Mouse (Mus musculus): ENCODE data around the gene Trmt10b.

GRCm38 (mm10) chr4:45341226-45341625 is 44.3 kb downstream of the Trmt10b start:
- no peak for TF ChIP-seq CTCF (IDR thresholded peaks at IDR 0.05; ENCODE audit: low read depth, low read length)
- no peak for TF ChIP-seq GATA1 (IDR thresholded peaks at IDR 0.05; ENCODE audit: borderline replicate concordance, low read length)
- TF ChIP-seq TAL1 (conservative IDR thresholded peaks at IDR 0.05; ENCODE audit: low read depth, low read length), result no peak
- no peak for TF ChIP-seq GATA2 (IDR thresholded peaks at IDR 0.05; ENCODE audit: borderline replicate concordance, low read depth, low read length)
- no peak for TF ChIP-seq POLR2AphosphoS5 (IDR thresholded peaks at IDR 0.05; ENCODE audit: insufficient replicate concordance, low read depth, low read length)

Data from G1E (cell line).